Comparison of ENCODE assay signal across 8 mouse cellular contexts in genomic region chr19:15801811-15802486, GRCm38 (mm10).
DNase-seq lines count a peak whose midpoint lies in the region; ATAC-seq and TF ChIP-seq lines count a peak whose summit lies in the region.

No protein-coding gene starts in this region.

- no peaks in the 10 kb centered on the region for H3K36me3 ChIP-seq in lung, embryonic 15.5 days
- H3K36me3 ChIP-seq in thymus, adult 2 months (ENCODE audit: control insufficient read depth, insufficient read depth, low read length), result no peaks in the 10 kb centered on the region

- no peak for TF ChIP-seq POLR2A in thymus, adult 2 months (IDR thresholded peaks at IDR 0.05; ENCODE audit: control insufficient read depth, extremely low read depth, insufficient read depth, low read length, poor library complexity)

- H3K9ac ChIP-seq in lung, embryonic 15.5 days, result no peak overlapping the region

- TF ChIP-seq CTCF in thymus, adult 2 months (IDR thresholded peaks at IDR 0.05; ENCODE audit: borderline replicate concordance, control insufficient read depth, extremely low read depth, insufficient read depth, low read length, poor library complexity), result no peak

- H3K27ac ChIP-seq in lung, embryonic 15.5 days, result no peak overlapping the region
- H3K27ac ChIP-seq in thymus, adult 2 months (ENCODE audit: control insufficient read depth, insufficient read depth, low read length), result no peak overlapping the region

- H3K27me3 ChIP-seq in lung, embryonic 15.5 days, result peaks cover 10% of the 10 kb centered on the region; the same call in 1 of the 2 replicates
- H3K27me3 ChIP-seq in thymus, adult 2 months (ENCODE audit: control insufficient read depth, insufficient read depth, low read length), result no peaks in the 10 kb centered on the region

- peak; percentile 92 for ATAC-seq in hematopoietic stem cell, adult 5-6 weeks (replicated peaks in 1 of 2; ENCODE audit: insufficient read depth in 1 of 2, low FRiP score in 2 of 2, low TSS enrichment in 1 of 2, low read depth in 1 of 2, poor library complexity in 2 of 2, severe bottlenecking in 2 of 2)
- ATAC-seq in lung, embryonic 15.5 days (ENCODE audit: borderline replicate concordance, extremely low read depth, low FRiP score, low TSS enrichment), result peak; percentile 82

- H3K4me1 ChIP-seq in lung, embryonic 15.5 days, result peaks cover 16% of the 10 kb centered on the region
- H3K4me1 ChIP-seq in thymus, adult 2 months (replicated peaks; ENCODE audit: control insufficient read depth, insufficient read depth, low read length), result no peaks in the 10 kb centered on the region

- 5% methylated on average over 15 of the region's 17 CpGs for WGBS in lung, embryonic 15.5 days
- 2% methylated on average over 17 of the region's 17 CpGs for WGBS in thymus, adult 2 months

- peak; percentile 84 for DNase-seq in ES-CJ7 (ENCODE audit: low read depth, low spot score)
- peak; percentile 56 to 64 for DNase-seq in cerebellum, adult 18-20 months
- DNase-seq in forelimb bud, embryonic 11.5 days (ENCODE audit: low read depth, low spot score), result peak; percentile 84
- DNase-seq in layer of hippocampus, adult 9-10 months (ENCODE audit: low spot score), result peak; percentile 78
- peak; percentile 48 for DNase-seq in ovary, adult 18-20 months (ENCODE audit: low spot score)
- DNase-seq in thymus, adult 2 months, result peak; percentile 40

- peak overlapping the region; percentile 31 for H3K4me3 ChIP-seq in lung, embryonic 15.5 days
- no peak overlapping the region for H3K4me3 ChIP-seq in thymus, adult 2 months (ENCODE audit: control insufficient read depth, insufficient read depth, low read length)

- no peaks in the 10 kb centered on the region for H3K9me3 ChIP-seq in lung, embryonic 15.5 days

- peak overlapping the region; percentile 61 for H3K4me2 ChIP-seq in lung, embryonic 15.5 days
